Mouse (Mus musculus) cerebellum, postnatal 14 days (tissue): ENCODE results near the gene Abhd11.
"Not testable (repeated sequence)": the region's sequence is repeated elsewhere in the genome, so short reads cannot be mapped to it uniquely, and the experiment has no call there.

ENCODE experiments used
- DNase-seq, 2 experiments: peaks; one replicate each; pipeline ENCODE4 v3.0.0; 2021; ENCODE audit warnings: mixed read lengths in 2 of 2

Abhd11 gene

DNA sequence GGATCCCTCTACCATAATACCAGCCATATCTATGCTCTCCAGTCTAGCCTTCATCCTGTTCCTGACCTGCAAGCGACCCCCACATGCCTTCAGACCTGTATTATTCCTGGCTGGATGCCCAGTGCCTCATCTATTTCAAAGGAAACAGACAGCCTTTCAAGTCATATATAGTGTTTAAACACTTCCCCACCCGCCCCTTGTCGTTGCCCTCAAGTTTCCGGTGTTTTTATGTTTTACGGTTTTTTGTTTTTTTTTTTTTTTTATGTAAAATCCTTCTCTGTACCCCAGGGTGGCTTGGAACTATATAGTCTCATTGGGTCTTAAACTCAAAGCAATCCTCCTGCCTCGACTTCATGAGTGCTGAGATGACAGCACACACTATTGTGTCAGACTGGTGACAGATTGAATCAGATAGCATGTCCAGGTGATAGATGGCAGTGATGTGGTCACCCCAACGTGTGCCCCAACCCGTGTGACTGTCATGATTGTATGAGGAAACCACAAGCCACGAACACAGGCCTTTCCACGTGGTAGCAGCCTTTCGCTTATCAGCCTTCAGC is 15.8 kb downstream of the Abhd11 start:
- no peak for DNase-seq

- DNase-seq: peak in 1 of 2 experiments; percentile 9
Observed at GRCm38 (mm10) chr5:135025899-135026298, 16.9 kb downstream of the Abhd11 start.

DNA sequence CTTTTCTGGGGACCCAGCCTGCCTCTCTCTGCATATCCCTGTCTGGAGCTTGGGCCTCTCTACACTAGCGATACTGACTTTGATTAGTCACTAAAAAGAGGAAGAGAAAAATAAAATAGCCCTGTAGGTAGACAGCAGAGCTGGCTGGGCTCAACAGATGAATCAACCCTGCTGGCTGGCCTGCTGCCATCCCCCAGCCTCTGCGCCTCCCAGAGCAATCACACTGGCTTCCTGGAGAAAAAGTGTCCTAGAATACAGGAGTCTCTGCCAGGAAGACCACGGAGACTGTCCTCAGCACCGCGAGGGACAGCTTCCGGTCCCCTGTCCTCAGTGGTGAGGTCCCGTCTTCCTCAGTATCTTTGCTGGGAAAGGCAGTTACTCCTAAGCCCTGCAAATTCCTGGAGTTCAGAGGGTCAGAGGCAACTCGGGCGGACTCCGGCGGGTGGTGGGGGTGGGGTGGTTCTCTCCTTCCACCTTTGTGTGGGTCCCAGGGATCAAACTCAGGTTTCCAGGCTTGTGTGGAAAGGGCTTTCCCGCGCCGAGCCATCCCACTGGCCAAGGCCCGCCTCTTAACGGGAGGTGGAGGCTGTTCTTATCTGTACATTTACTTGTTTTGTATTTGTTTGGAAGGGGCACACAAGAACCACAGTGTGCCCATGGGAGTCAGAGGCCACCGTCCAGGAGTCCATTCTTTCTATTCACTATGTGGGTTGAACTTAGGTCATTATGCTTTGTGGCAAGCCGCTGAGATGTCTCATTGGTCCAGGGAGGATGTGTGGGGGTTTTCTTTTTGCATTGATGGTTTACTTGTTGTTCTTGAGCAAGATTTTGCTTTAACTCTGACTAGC is 20.3 kb downstream of the Abhd11 start:
- peak; percentile 80 to 82 for DNase-seq

GRCm38 (mm10) chr5:135032581-135032980 is 23.6 kb downstream of the Abhd11 start:
- no peak for DNase-seq

- no peak for DNase-seq
Observed at GRCm38 (mm10) chr5:135034593-135034992, 25.6 kb downstream of the Abhd11 start.

DNA sequence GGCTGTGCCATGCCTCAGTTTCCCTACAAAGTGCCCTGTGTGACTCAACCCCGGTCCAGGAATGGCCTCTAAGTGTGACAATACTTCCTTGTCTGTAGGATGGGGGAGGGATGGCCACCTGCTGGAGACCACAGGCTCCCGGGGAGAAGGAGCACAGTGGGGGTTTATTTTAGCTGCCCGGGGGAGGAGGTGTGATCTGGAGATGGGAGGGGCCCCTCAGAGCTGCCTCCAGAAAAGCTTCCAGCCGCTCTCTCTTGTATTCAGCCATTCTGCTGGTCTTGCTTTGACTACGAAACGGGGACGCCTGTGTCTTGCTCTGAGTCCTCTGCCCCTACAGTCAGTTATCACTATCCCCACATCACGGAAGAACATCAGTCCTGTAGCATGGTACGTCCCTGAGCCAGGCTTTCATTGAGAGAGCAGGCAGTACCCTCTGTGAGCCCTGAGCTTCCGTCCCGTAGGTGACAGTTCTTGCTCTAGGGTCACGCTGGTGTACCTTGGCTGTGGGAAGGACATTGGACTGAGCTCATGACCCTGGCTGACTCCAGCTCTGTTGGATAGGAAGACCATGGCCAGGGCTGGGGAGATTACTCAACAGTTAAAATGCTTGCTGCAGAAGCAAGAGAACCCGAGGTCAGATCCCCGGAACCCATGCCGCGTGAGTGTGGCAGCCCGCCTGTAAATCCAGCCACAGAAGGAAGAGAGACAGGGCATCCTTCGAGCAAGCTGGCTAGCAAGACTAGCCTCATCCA is 26.8 kb downstream of the Abhd11 start:
- DNase-seq: no peak

GRCm38 (mm10) chr5:135037946-135038345 is 29.0 kb downstream of the Abhd11 start:
- DNase-seq: no peak

DNA sequence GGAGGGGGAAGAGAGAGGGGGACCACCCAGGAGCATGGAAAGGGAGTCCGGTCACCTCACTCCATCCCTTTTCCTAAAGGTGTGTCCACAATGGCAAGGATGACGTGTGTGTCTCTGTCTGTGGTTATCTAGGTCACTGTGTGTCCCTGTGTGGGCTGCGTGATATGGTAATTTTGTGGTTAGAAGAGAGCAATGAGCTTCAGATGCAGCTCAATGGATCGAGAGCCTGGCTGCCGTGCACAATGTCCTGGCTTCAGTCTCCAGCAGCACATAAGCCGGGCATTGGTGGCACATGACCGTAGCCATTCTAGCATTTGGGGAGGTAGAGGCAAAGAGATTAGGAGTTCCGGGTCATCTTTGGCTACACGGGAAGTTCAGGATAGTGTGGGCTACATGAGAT is 30.6 kb downstream of the Abhd11 start:
- no peak for DNase-seq

DNA sequence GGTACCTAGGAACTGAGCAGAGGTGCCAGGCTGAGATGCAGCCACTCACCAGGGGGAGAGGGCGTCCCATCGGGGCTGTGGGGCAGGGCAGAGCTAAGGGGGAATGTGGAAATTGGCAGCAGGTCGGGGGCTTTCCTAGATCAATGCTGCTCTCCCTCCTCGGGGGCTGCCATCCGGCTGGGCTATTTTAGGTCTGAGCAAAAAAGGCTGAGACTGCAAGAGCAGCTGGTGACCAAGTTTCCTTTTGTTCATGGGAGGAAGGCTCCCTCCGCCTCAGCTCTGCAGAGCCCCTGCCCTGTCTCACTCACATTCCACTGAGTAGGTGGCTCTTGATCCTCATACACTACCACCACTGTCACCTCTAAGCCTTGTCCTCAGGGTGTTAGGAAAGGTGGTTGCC is 31.1 kb downstream of the Abhd11 start:
- DNase-seq: no peak

DNA sequence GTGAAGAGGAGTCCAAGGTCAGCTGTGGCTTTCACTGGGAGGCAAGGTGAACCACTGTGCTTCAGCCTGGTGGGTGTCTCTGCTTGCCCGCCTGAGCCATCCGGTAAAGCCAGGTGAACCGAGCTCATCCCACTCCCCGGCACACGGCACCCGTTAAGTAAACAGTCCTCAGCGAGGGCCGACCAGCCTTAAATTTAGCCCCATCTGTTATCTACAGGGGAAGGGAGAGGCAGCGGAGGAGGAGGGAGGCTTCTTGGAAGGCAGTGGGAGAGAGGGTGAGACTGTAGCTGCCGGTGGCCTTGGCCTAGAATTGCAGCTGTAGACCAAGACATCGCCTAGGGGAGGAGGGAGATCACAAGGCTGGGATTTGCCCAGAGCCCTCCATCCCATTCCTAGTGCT is 31.8 kb downstream of the Abhd11 start:
- no peak for DNase-seq

- no peak for DNase-seq
Observed at GRCm38 (mm10) chr5:135042105-135042788, 33.3 kb downstream of the Abhd11 start.

GRCm38 (mm10) chr5:135044575-135044974 is 35.6 kb downstream of the Abhd11 start:
- no peak for DNase-seq

- no peak for DNase-seq
Observed at GRCm38 (mm10) chr5:135048539-135048938, 39.6 kb downstream of the Abhd11 start.

GRCm38 (mm10) chr5:135049268-135049667 is 40.3 kb downstream of the Abhd11 start:
- DNase-seq: not testable (repeated sequence)

- DNase-seq: no peak
Observed at GRCm38 (mm10) chr5:135053356-135053755, 44.4 kb downstream of the Abhd11 start.
